Mouse (Mus musculus) MEL (cell line): ENCODE results near the gene Pam16. TPM values are rescaled to one million over a fixed set of nuclear protein-coding genes. Genes with fewer than 3 reads are reported as not detected.

ENCODE experiments used
- DNase-seq: peaks from one replicate; pipeline ENCODE4 v3.0.0; 2011; ENCODE audit warnings: low read depth, low spot score
- H3K27ac ChIP-seq: 2 replicates; pipeline ENCODE4 v1.5.1; 2012; ENCODE audit warnings: low read depth, mild to moderate bottlenecking, control low read depth, low read length, moderate library complexity; ENCODE audit not compliant: control insufficient read depth
- H3K27me3 ChIP-seq, 2 experiments: fragments of 150-350 bp in 1 of 2; sonication (generic) in 1 of 2; 2 replicates each; pipeline ENCODE4 v1.6.1; 2012; ENCODE audit warnings: low read length in 2 of 2, mild to moderate bottlenecking in 2 of 2, improper control_type of control experiment in 1 of 2, moderate library complexity in 1 of 2; ENCODE audit not compliant: insufficient read depth in 2 of 2, control insufficient read depth in 1 of 2
- H3K36me3 ChIP-seq, 2 experiments: 2 replicates each; pipeline ENCODE4 v1.6.1; 2012 to 2014; ENCODE audit warnings: low read length in 2 of 2, improper control_type of control experiment in 1 of 2, inconsistent platforms in 1 of 2, mild to moderate bottlenecking in 1 of 2; ENCODE audit not compliant: insufficient read depth in 2 of 2, control insufficient read depth in 1 of 2
- H3K4me1 ChIP-seq, 2 experiments: fragments of 150-350 bp in 1 of 2; sonication (generic) in 1 of 2; 2 replicates each; pipeline ENCODE4 v1.6.1; 2012; ENCODE audit warnings: low read length in 2 of 2, improper control_type of control experiment in 1 of 2, mild to moderate bottlenecking in 1 of 2; ENCODE audit not compliant: insufficient read depth in 2 of 2, control insufficient read depth in 1 of 2
- H3K4me3 ChIP-seq, 2 experiments: fragments of 150-350 bp in 1 of 2; sonication (generic) in 1 of 2; 2 replicates each; pipeline ENCODE4 v1.5.1; 2012; ENCODE audit warnings: low read depth in 2 of 2, low read length in 2 of 2, mild to moderate bottlenecking in 2 of 2, moderate library complexity in 2 of 2, control low read depth in 1 of 2, improper control_type of control experiment in 1 of 2; ENCODE audit not compliant: control insufficient read depth in 1 of 2, insufficient read depth in 1 of 2
- H3K79me2 ChIP-seq: 2 replicates; pipeline ENCODE4 v1.6.1; 2012; ENCODE audit warnings: mild to moderate bottlenecking, low read length, moderate library complexity; ENCODE audit not compliant: control insufficient read depth, poor library complexity, insufficient read depth
- H3K9ac ChIP-seq: 2 replicates; pipeline ENCODE4 v1.6.1; 2012; ENCODE audit warnings: low read depth, mild to moderate bottlenecking, control low read depth, low read length, moderate library complexity; ENCODE audit not compliant: control insufficient read depth, poor library complexity, severe bottlenecking
- H3K9me3 ChIP-seq: fragments of 150-350 bp; sonication (generic); replicated peaks from 2 replicates; pipeline ENCODE4 v1.6.1; 2012; ENCODE audit warnings: mild to moderate bottlenecking, low read length, improper control_type of control experiment, moderate library complexity; ENCODE audit not compliant: insufficient read depth
- CHD1 ChIP-seq: IDR thresholded peaks from 2 replicates; pipeline ENCODE4 v1.6.1; 2012; ENCODE audit warnings: low read depth, mild to moderate bottlenecking, inconsistent platforms, low read length, improper control_type of control experiment
- CHD2 ChIP-seq: IDR thresholded peaks from 2 replicates; pipeline ENCODE4 v1.6.1; 2011; ENCODE audit warnings: low read length, improper control_type of control experiment
- CTCF ChIP-seq, 3 experiments: IDR thresholded peaks in 2 of 3; conservative IDR thresholded peaks in 1 of 3; 2 replicates each; pipeline ENCODE4 v1.5.1; 2011 to 2012; ENCODE audit warnings: low read length in 3 of 3, low read depth in 2 of 3, mild to moderate bottlenecking in 2 of 3, improper control_type of control experiment in 1 of 3, inconsistent platforms in 1 of 3, mixed read lengths in 1 of 3, moderate library complexity in 1 of 3; ENCODE audit not compliant: control insufficient read depth in 1 of 3, insufficient read depth in 1 of 3, poor library complexity in 1 of 3, severe bottlenecking in 1 of 3
- ETS1 ChIP-seq: IDR thresholded peaks from 2 replicates; pipeline ENCODE4 v1.6.1; 2012; ENCODE audit warnings: low read depth, mild to moderate bottlenecking, inconsistent platforms, low read length, improper control_type of control experiment, moderate library complexity
- GABPA ChIP-seq: IDR thresholded peaks from 2 replicates; pipeline ENCODE4 v1.6.1; 2012; ENCODE audit warnings: low read depth, mild to moderate bottlenecking, inconsistent platforms, low read length, improper control_type of control experiment, moderate library complexity
- HCFC1 ChIP-seq: IDR thresholded peaks from 2 replicates; pipeline ENCODE4 v1.6.1; 2012; ENCODE audit warnings: low read depth, mild to moderate bottlenecking, inconsistent platforms, low read length, improper control_type of control experiment, moderate library complexity
- JUND ChIP-seq: IDR thresholded peaks from 2 replicates; pipeline ENCODE4 v1.6.1; 2011; ENCODE audit warnings: low read depth, mild to moderate bottlenecking, improper control_type of control experiment, low read length
- KAT2A ChIP-seq: conservative IDR thresholded peaks from 2 replicates; pipeline ENCODE4 v1.6.1; 2012; ENCODE audit warnings: low read depth, low read length, improper control_type of control experiment, inconsistent platforms
- MAFK ChIP-seq: IDR thresholded peaks from 2 replicates; pipeline ENCODE4 v1.6.1; 2011; ENCODE audit warnings: low read depth, mild to moderate bottlenecking, low read length, improper control_type of control experiment, borderline replicate concordance
- MEF2A ChIP-seq: IDR thresholded peaks from 2 replicates; pipeline ENCODE4 v1.6.1; 2014; ENCODE audit warnings: low read depth, mild to moderate bottlenecking, inconsistent platforms, low read length, improper control_type of control experiment; ENCODE audit not compliant: poor library complexity, insufficient replicate concordance, severe bottlenecking; ENCODE audit errors: extremely low read depth
- MXI1 ChIP-seq: IDR thresholded peaks from 2 replicates; pipeline ENCODE4 v1.6.1; 2011; ENCODE audit warnings: mild to moderate bottlenecking, low read depth, low read length, improper control_type of control experiment
- MYB ChIP-seq: IDR thresholded peaks from 2 replicates; pipeline ENCODE4 v1.6.1; 2011; ENCODE audit warnings: mild to moderate bottlenecking, low read depth, low read length, improper control_type of control experiment
- MYC ChIP-seq: IDR thresholded peaks from 2 replicates; pipeline ENCODE4 v1.6.1; 2011; ENCODE audit warnings: low read depth, mild to moderate bottlenecking, low read length, improper control_type of control experiment, moderate library complexity
- NRF1 ChIP-seq: IDR thresholded peaks from 2 replicates; pipeline ENCODE4 v1.6.1; 2014; ENCODE audit warnings: low read depth, mild to moderate bottlenecking, inconsistent platforms, low read length, improper control_type of control experiment, moderate library complexity; ENCODE audit not compliant: poor library complexity, insufficient read depth, severe bottlenecking
- POLR2A ChIP-seq, 2 experiments: IDR thresholded peaks; 2 replicates each; pipeline ENCODE4 v1.6.1; 2011 to 2012; ENCODE audit warnings: low read length in 2 of 2, mild to moderate bottlenecking in 2 of 2, control low read depth in 1 of 2, improper control_type of control experiment in 1 of 2, low read depth in 1 of 2, moderate library complexity in 1 of 2; ENCODE audit not compliant: control insufficient read depth in 1 of 2, insufficient read depth in 1 of 2, poor library complexity in 1 of 2
- POLR2AphosphoS2 ChIP-seq: IDR thresholded peaks from 2 replicates; pipeline ENCODE4 v1.6.1; 2011; ENCODE audit warnings: low read length, improper control_type of control experiment
- RAD21 ChIP-seq: IDR thresholded peaks from 2 replicates; pipeline ENCODE4 v1.6.1; 2011; ENCODE audit warnings: mild to moderate bottlenecking, low read depth, low read length, improper control_type of control experiment
- TAL1 ChIP-seq: IDR thresholded peaks from 2 replicates; pipeline ENCODE4 v1.6.1; 2012; ENCODE audit warnings: mild to moderate bottlenecking, inconsistent platforms, low read length, moderate library complexity, mixed read lengths
- TBP ChIP-seq: IDR thresholded peaks from 2 replicates; pipeline ENCODE4 v1.8.0; 2011; ENCODE audit warnings: low read depth, low read length, improper control_type of control experiment
- UBTF ChIP-seq: IDR thresholded peaks from 2 replicates; pipeline ENCODE4 v1.6.1; 2012; ENCODE audit warnings: low read depth, mild to moderate bottlenecking, inconsistent platforms, low read length, improper control_type of control experiment, moderate library complexity, borderline replicate concordance; ENCODE audit not compliant: insufficient read depth
- ZNF384 ChIP-seq: IDR thresholded peaks from 2 replicates; pipeline ENCODE4 v1.6.1; 2012; ENCODE audit warnings: low read depth, mild to moderate bottlenecking, inconsistent platforms, low read length, improper control_type of control experiment
- polyA plus RNA-seq, 2 experiments: library from polyadenylated mRNA; stranded (reverse) in 1 of 2; unstranded in 1 of 2; fragments of >175 nt in 1 of 2; fragments of >200 nt in 1 of 2; gene quantifications; 2 replicates each; pipeline versions ENCODE4 v1.2.1 to v1.2.4; 2012; ENCODE audit warnings: low replicate concordance in 2 of 2, low read depth in 1 of 2; ENCODE audit not compliant: insufficient read length in 2 of 2, insufficient read depth in 1 of 2, missing spikeins in 1 of 2
- total RNA-seq: library from RNA; depleted of rRNA; stranded (reverse); fragments of 300-350 nt; gene quantifications from 2 replicates; pipeline ENCODE4 v1.2.3, GENCODE M21; 2012

Pam16 gene
- total and polyA plus RNA-seq, 3 experiments = 13.6 to 121 TPM; not detected in 1

DNA sequence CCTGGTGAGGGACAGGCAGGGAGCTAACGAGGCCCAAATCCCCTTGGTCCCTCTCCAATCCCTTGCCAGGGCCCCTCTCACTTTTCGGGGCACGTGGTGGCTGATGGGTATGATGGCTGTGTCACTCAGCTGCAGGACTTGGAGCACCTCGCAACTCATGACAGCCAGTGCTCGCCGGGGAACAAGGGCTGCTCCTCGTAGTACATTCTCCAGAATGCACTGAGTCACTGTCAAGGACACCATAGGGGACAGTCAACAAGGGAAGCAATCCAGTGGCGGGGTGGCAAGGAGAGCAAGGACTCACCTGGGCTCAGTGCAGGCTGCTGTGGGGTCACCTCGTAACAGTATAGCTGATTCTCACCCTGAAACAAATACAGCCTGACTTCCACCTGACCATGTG, 9.9 kb upstream of the Pam16 start:
- Histone ChIP-seq H3K36me3 (peaks cover 0 to 1% of the 10 kb centered on the region in 2 experiments; a peak in 2 of 4 replicates), H3K9ac (no peak overlapping the region), H3K27me3 (no peaks in the 10 kb centered on the region), H3K27ac (no peak overlapping the region), H3K4me1 (no peaks in the 10 kb centered on the region), H3K9me3 (no peaks in the 10 kb centered on the region), H3K4me3 (no peak overlapping the region), H3K79me2 (no peaks in the 10 kb centered on the region)
- DNase-seq = no peak
- TF ChIP-seq UBTF (no peak), JUND (no peak), ZNF384 (no peak), CHD2 (no peak), TAL1 (no peak), TBP (no peak), NRF1 (no peak), CHD1 (no peak), GABPA (no peak), ETS1 (no peak), POLR2A (IDR thresholded peaks at IDR 0.05; ENCODE audit: control insufficient read depth in 1 of 2, insufficient read depth in 1 of 2, low read depth in 1 of 2, low read length in 2 of 2, poor library complexity in 1 of 2) (no peak), MEF2A (no peak), MAFK (no peak), RAD21 (no peak)

DNA sequence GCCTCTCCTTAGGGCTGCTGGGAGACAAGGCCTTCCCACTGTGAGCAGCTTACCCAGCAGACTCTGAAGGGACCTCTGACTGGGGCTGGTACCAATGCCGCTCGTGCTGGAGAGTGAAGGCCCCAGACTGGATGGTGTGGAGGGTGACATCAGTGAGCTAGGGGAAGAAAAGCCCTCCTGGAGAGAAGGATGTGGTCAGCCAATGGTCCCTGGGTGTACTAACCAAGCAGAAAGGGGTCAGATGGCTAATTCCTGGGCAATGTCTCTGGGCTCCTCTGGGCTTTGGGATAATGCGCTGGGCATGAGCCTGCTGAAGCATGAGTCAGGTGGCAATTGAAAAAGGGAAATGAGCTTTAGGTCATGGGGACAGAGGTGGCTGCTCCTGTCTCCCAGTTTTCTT, 8.9 kb upstream of the Pam16 start:
- no peaks in the 10 kb centered on the region for H3K4me1 ChIP-seq
- no peaks in the 10 kb centered on the region for H3K9me3 ChIP-seq
- no peak overlapping the region for H3K9ac ChIP-seq
- peaks cover 0 to 1% of the 10 kb centered on the region in 2 experiments; a peak in 2 of 4 replicates for H3K36me3 ChIP-seq
- no peak overlapping the region for H3K4me3 ChIP-seq
- H3K79me2 ChIP-seq = no peaks in the 10 kb centered on the region
- no peak for DNase-seq
- no peaks in the 10 kb centered on the region for H3K27me3 ChIP-seq
- TF ChIP-seq MAFK (no peak), MYC (no peak), UBTF (no peak), MYB (no peak), HCFC1 (no peak), GABPA (no peak), POLR2AphosphoS2 (no peak), POLR2A (IDR thresholded peaks at IDR 0.05; ENCODE audit: control insufficient read depth in 1 of 2, insufficient read depth in 1 of 2, low read depth in 1 of 2, low read length in 2 of 2, poor library complexity in 1 of 2) (no peak), MXI1 (no peak), CTCF (IDR thresholded peaks at IDR 0.05 in 2 of 3, conservative IDR thresholded peaks at IDR 0.05 in 1 of 3; ENCODE audit: control insufficient read depth in 1 of 3, insufficient read depth in 1 of 3, low read depth in 2 of 3, low read length in 3 of 3, poor library complexity in 1 of 3, severe bottlenecking in 1 of 3) (no peak), KAT2A (no peak)
- H3K27ac ChIP-seq = no peak overlapping the region
